Mouse (Mus musculus) stomach, postnatal 0 days (tissue): ENCODE results near the gene Rassf2.

Source experiments
- CTCF ChIP-seq: IDR thresholded peaks from 2 replicates; pipeline ENCODE4 v1.5.1; 2016; ENCODE audit warnings: antibody characterized with exemption, low read depth, mild to moderate bottlenecking, moderate library complexity
- EP300 ChIP-seq: optimal IDR thresholded peaks from 2 replicates; pipeline ENCODE3; 2016; ENCODE audit warnings: antibody characterized with exemption

- TF ChIP-seq EP300: no peak
- no peak for TF ChIP-seq CTCF
These were observed 1.5 kb upstream of the Rassf2 start for GRCm38 (mm10) chr2:132031364-132032095.
